Mouse (Mus musculus) ZHBTc4 (cell line): Measurements from ENCODE around the gene Skint9.

Experiments
- DNase-seq: peaks from one replicate; pipeline ENCODE4 v3.0.0-alpha.2; 2011; ENCODE audit warnings: low read depth, low spot score

The Skint9 gene

DNA sequence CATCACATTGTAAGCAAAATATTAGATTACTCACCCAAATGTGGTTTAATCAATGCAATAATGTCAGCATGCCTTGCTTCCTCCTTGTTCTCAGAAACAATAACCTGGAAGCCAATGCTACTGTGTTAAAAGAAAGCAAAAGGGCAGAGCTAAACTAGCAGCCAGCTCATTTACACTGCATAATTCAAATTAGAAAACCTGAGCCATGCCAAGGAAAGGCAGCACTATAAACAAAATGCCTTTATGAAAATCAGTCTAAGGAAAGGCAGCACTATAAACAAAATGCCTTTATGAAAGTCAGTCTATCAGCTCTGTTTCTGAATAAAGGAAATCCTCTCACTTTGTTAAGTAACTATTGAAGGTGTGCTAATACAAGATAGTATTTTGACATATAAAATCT lies at the start of gene Skint9:
Gene Skint9 (minus strand): TSS at position 101 of the 400 bp plus-strand sequence.
- DNase-seq, result no peak

DNA sequence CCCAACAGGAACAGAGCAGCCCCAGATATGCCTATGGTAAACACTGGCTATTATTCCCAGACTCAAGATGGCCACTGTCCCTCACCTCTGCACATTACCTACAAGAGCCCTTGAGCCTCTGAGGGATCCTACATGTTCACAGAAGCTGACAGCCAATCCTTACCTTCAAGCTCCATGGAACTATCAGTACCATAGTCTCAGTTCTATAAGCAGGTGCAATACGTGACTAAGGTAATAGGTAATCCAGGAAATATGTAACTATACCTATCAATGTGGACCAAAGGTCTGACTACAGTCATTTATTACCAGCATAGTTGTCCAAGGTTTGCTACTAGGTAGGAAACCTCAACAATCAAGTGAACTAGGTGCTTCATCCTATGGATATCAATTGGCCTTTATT lies 1.1 kb downstream of the Skint9 start:
- DNase-seq, result no peak

DNA sequence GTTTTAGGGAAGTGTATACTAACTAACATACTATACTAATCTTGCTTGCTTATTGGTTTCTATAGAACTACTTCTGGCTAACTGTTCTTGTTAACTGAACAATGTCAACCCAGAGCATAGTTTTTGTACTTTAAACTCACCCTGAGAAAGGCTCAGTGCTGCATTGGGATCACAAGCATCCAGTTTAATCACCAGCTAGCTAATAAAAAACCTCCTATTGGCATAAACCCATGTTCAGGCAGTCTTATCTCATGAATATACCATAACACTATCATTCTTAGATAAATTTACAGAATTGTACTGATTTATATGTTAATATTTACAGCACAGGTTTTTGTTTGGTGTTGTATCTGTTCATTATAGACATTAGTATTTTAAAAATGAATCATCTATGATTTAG lies 1.6 kb downstream of the Skint9 start:
- no peak for DNase-seq

DNA sequence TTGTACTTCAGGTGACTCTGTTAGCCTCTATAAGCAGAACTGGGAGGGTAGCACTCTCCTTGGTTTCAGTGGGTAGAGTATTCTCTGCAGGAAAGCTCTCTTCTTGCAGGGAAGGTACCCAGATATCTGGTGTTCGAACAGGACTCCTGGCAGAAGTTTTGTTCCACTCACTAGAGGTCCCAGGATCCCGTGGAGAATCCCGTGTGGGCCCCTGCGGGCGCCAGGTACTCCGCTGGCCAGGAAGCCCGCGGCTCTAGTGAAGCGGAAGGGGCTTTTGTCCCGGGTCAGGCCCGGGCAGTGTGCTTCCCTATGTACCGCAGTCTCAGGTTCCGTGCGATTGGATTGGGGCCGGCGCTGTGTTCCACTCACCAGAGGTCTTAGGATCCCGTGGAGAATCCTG lies 84.7 kb downstream of the Skint9 start:
- DNase-seq, result peak; percentile 1
